Mouse (Mus musculus) naive thymus-derived CD4-positive, alpha-beta T cell, adult 5 months (primary cell): ENCODE measurements around the gene Olfr1411. TPM values are rescaled to one million over a fixed set of nuclear protein-coding genes. Genes with fewer than 3 reads are reported as not detected.

ENCODE experiments used
- polyA plus RNA-seq: library from polyadenylated mRNA; unstranded; fragments of 100-300 nt; shearing (Covaris generic); gene quantifications from one replicate; pipeline ENCODE4 v1.2.1, GENCODE M21; 2017

Olfr1411 gene
- not detected for polyA plus RNA-seq

GRCm38 (mm10) chr1:92594111-92594510 is at the start of gene Olfr1411:
Olfr1411 (plus strand) TSS chr1:92594411.

GRCm38 (mm10) chr1:92571022-92571421 is 23.2 kb upstream of the Olfr1411 start, which contains the start of gene Olfr1413:
Olfr1413 (plus strand) TSS chr1:92571322.

GRCm38 (mm10) chr1:92585479-92585878 is 8.7 kb upstream of the Olfr1411 start, which contains the start of gene Olfr1412:
Olfr1412 (plus strand) TSS chr1:92585779.

GRCm38 (mm10) chr1:92605482-92605881 is 11.3 kb downstream of the Olfr1411 start, which contains the start of gene Olfr1410:
Olfr1410 (plus strand) TSS chr1:92605782.

GRCm38 (mm10) chr1:92617488-92617887 is 23.3 kb downstream of the Olfr1411 start, which contains the start of gene Olfr12:
Olfr12 (plus strand) TSS chr1:92617788.

GRCm38 (mm10) chr1:92641514-92642272 is 47.5 kb downstream of the Olfr1411 start, which contains the start of gene Cops9:
Cops9 (minus strand) TSS chr1:92641985.

Other genes starting within 250 kb of the Olfr1411 start
- 170 TPM for gene Ndufa10, start 120.6 kb upstream of the Olfr1411 start, polyA plus RNA-seq
- not detected for gene Olfr1416, start 109.3 kb upstream of the Olfr1411 start, polyA plus RNA-seq
- not detected for gene Olfr1415, start 98.3 kb upstream of the Olfr1411 start, polyA plus RNA-seq
- not detected for gene Olfr1414, start 75.8 kb upstream of the Olfr1411 start, polyA plus RNA-seq
- not detected for gene Olfr1413, start 23.1 kb upstream of the Olfr1411 start, polyA plus RNA-seq
- gene Olfr1412, start 8.6 kb upstream of the Olfr1411 start, polyA plus RNA-seq, result not detected
- gene Olfr1410, start 11.4 kb downstream of the Olfr1411 start, polyA plus RNA-seq, result not detected
- 0.09 TPM for gene Olfr12, start 23.4 kb downstream of the Olfr1411 start, polyA plus RNA-seq
- gene Cops9, start 47.6 kb downstream of the Olfr1411 start, polyA plus RNA-seq, result 161 TPM
- gene Otos, start 54.4 kb downstream of the Olfr1411 start, polyA plus RNA-seq, result 0.35 TPM
- 6.9 TPM for gene Gpc1, start 237.2 kb downstream of the Olfr1411 start, polyA plus RNA-seq